Mouse (Mus musculus) liver, embryonic 12.5 days (tissue): ENCODE results near the gene Map2k5. TPM values are rescaled to one million over a fixed set of nuclear protein-coding genes. Genes with fewer than 3 reads are reported as not detected.

Source experiments
- ATAC-seq: fragments of 200-750 bp; cut with Nextera tagmentation; 2 replicates; pipeline ENCODE4 v1.8.0; 2017; ENCODE audit warnings: moderate number of reproducible peaks, mild to moderate bottlenecking, moderate library complexity
- H3K27ac ChIP-seq: fragments of 300-500 bp; sonication (generic); 2 replicates; pipeline ENCODE4 v1.5.1; 2016; ENCODE audit warnings: mild to moderate bottlenecking
- H3K27me3 ChIP-seq: fragments of 300-500 bp; sonication (generic); replicated peaks from 2 replicates; pipeline ENCODE4 v1.6.1; 2016; ENCODE audit warnings: mild to moderate bottlenecking, moderate library complexity
- H3K36me3 ChIP-seq: fragments of 300-500 bp; sonication (generic); 2 replicates; pipeline ENCODE4 v1.6.1; 2016; ENCODE audit warnings: mild to moderate bottlenecking, moderate library complexity
- H3K4me1 ChIP-seq: fragments of 300-500 bp; sonication (generic); 2 replicates; pipeline ENCODE4 v1.6.1; 2016
- H3K4me2 ChIP-seq: fragments of 300-500 bp; sonication (generic); 2 replicates; pipeline ENCODE4 v1.6.1; 2016; ENCODE audit warnings: mild to moderate bottlenecking, moderate library complexity
- H3K4me3 ChIP-seq: fragments of 300-500 bp; sonication (generic); 2 replicates; pipeline ENCODE4 v1.5.1; 2016; ENCODE audit warnings: mild to moderate bottlenecking, moderate library complexity
- H3K9ac ChIP-seq: fragments of 300-500 bp; sonication (generic); 2 replicates; pipeline ENCODE4 v1.6.1; 2016; ENCODE audit warnings: mild to moderate bottlenecking, moderate library complexity
- H3K9me3 ChIP-seq: fragments of 300-500 bp; sonication (generic); replicated peaks from 2 replicates; pipeline ENCODE4 v1.6.1; 2016; ENCODE audit warnings: mild to moderate bottlenecking, moderate library complexity
- WGBS: fragments of 180-500 bp; shearing (Covaris S2); methylation state at CpG from one replicate; pipeline ENCODE4 v1.1.7; 2016; ENCODE audit not compliant: insufficient replicate concordance; 5-methylcytosine and 5-hydroxymethylcytosine counted together
- polyA plus RNA-seq: library from polyadenylated mRNA; unstranded; fragments of >200 nt; fragmentation: Nextera tagmentation; extraction: Ambion mirVana; gene quantifications from 2 replicates; pipeline ENCODE4 v1.2.1, GENCODE M21; 2016

Map2k5 gene
- polyA plus RNA-seq, 1 experiment from 2014 or later: 16.7 TPM

- H3K9me3 ChIP-seq: no peaks in the 10 kb centered on the region
- ATAC-seq: no peak
- H3K27me3 ChIP-seq: peaks cover 100% of the 10 kb centered on the region
- 1% methylated on average over 100 of the region's 108 CpGs for WGBS
- H3K4me1 ChIP-seq: peaks cover 36% of the 10 kb centered on the region
- no peak within 1 kb of the TSS for H3K27ac ChIP-seq
- peak within 1 kb of the TSS; percentile 64 for H3K4me2 ChIP-seq
- no peaks in the 10 kb centered on the region for H3K36me3 ChIP-seq
- no peak within 1 kb of the TSS for H3K9ac ChIP-seq
- peak within 1 kb of the TSS; percentile 46 for H3K4me3 ChIP-seq
These were observed 229.0 kb downstream of the Map2k5 start, which contains the start of gene Skor1 for GRCm38 (mm10) chr9:63148410-63149371. Skor1 (minus strand) TSS chr9:63148961.

GRCm38 (mm10) chr9:63147786-63148409, 229.8 kb downstream of the Map2k5 start:
- Histone ChIP-seq H3K9ac (no peak overlapping the region), H3K9me3 (no peaks in the 10 kb centered on the region), H3K4me3 (no peak overlapping the region), H3K27ac (no peak overlapping the region), H3K4me1 (peaks cover 36% of the 10 kb centered on the region), H3K36me3 (no peaks in the 10 kb centered on the region), H3K27me3 (peaks cover 100% of the 10 kb centered on the region), H3K4me2 (no peak overlapping the region)
- no peak for ATAC-seq
- WGBS: 4% methylated on average over 14 of the region's 14 CpGs

- 2% methylated on average over 9 of the region's 9 CpGs for WGBS
- H3K4me1 ChIP-seq: peaks cover 36% of the 10 kb centered on the region
These were observed 230.4 kb downstream of the Map2k5 start for GRCm38 (mm10) chr9:63147296-63147695.

GRCm38 (mm10) chr9:63146856-63147274, 230.8 kb downstream of the Map2k5 start:
- Histone ChIP-seq H3K4me1 (peaks cover 36% of the 10 kb centered on the region), H3K4me2 (peak overlapping the region; percentile 40)

More at GRCm38 (mm10) chr9:63147296-63147695, 230.4 kb downstream of the Map2k5 start:
- peaks cover 100% of the 10 kb centered on the region for H3K27me3 ChIP-seq
- ATAC-seq: no peak
- H3K4me3 ChIP-seq: no peak overlapping the region
- H3K9me3 ChIP-seq: no peaks in the 10 kb centered on the region
- no peak overlapping the region for H3K4me2 ChIP-seq
- H3K27ac ChIP-seq: no peak overlapping the region
- no peak overlapping the region for H3K9ac ChIP-seq
- no peaks in the 10 kb centered on the region for H3K36me3 ChIP-seq

GRCm38 (mm10) chr9:63146126-63146855, 231.4 kb downstream of the Map2k5 start:
- H3K4me1 ChIP-seq: peaks cover 36% of the 10 kb centered on the region
- no peak for ATAC-seq
- no peaks in the 10 kb centered on the region for H3K9me3 ChIP-seq
- no peak overlapping the region for H3K9ac ChIP-seq
- H3K27ac ChIP-seq: no peak overlapping the region
- WGBS: 2% methylated on average over 46 of the region's 46 CpGs
- H3K4me2 ChIP-seq: peak overlapping the region; percentile 40
- H3K4me3 ChIP-seq: peak overlapping the region; percentile 23; the same call in 1 of the 2 replicates
- H3K36me3 ChIP-seq: no peaks in the 10 kb centered on the region
- H3K27me3 ChIP-seq: peaks cover 100% of the 10 kb centered on the region

More at GRCm38 (mm10) chr9:63146856-63147274, 230.8 kb downstream of the Map2k5 start:
- Histone ChIP-seq H3K9ac (no peak overlapping the region), H3K27ac (no peak overlapping the region), H3K27me3 (peaks cover 100% of the 10 kb centered on the region), H3K9me3 (no peaks in the 10 kb centered on the region), H3K4me3 (peak overlapping the region; percentile 23; the same call in 1 of the 2 replicates), H3K36me3 (no peaks in the 10 kb centered on the region)
- WGBS: 2% methylated on average over 20 of the region's 20 CpGs
- no peak for ATAC-seq

- ATAC-seq: no peak
- peak overlapping the region; percentile 23; the same call in 1 of the 2 replicates for H3K4me3 ChIP-seq
- H3K9me3 ChIP-seq: no peaks in the 10 kb centered on the region
- no peak overlapping the region for H3K27ac ChIP-seq
- H3K27me3 ChIP-seq: peaks cover 100% of the 10 kb centered on the region
- H3K4me1 ChIP-seq: peaks cover 36% of the 10 kb centered on the region
- no peak overlapping the region for H3K9ac ChIP-seq
- no peak overlapping the region for H3K4me2 ChIP-seq
- 2% methylated on average over 69 of the region's 73 CpGs for WGBS
- H3K36me3 ChIP-seq: no peaks in the 10 kb centered on the region
These were observed 232.2 kb downstream of the Map2k5 start for GRCm38 (mm10) chr9:63145249-63146125.

GRCm38 (mm10) chr9:63144502-63145248, 233.0 kb downstream of the Map2k5 start:
- no peak for ATAC-seq
- H3K27me3 ChIP-seq: peaks cover 100% of the 10 kb centered on the region
- no peaks in the 10 kb centered on the region for H3K36me3 ChIP-seq
- H3K9me3 ChIP-seq: no peaks in the 10 kb centered on the region
- no peak overlapping the region for H3K4me2 ChIP-seq
- H3K4me3 ChIP-seq: 0 out of 2 replicates have a peak overlapping the region, but pooled peaks have one; percentile 23
- peaks cover 36% of the 10 kb centered on the region for H3K4me1 ChIP-seq
- no peak overlapping the region for H3K27ac ChIP-seq
- WGBS: 3% methylated on average over 76 of the region's 80 CpGs
- H3K9ac ChIP-seq: no peak overlapping the region

GRCm38 (mm10) chr9:63143641-63144501, 233.8 kb downstream of the Map2k5 start:
- H3K4me2 ChIP-seq: no peak overlapping the region
- no peaks in the 10 kb centered on the region for H3K9me3 ChIP-seq
- H3K9ac ChIP-seq: no peak overlapping the region
- no peaks in the 10 kb centered on the region for H3K36me3 ChIP-seq
- H3K27ac ChIP-seq: no peak overlapping the region
- 2% methylated on average over 47 of the region's 47 CpGs for WGBS
- peaks cover 29% of the 10 kb centered on the region for H3K4me1 ChIP-seq
- no peak overlapping the region for H3K4me3 ChIP-seq
- peaks cover 100% of the 10 kb centered on the region for H3K27me3 ChIP-seq
- no peak for ATAC-seq

GRCm38 (mm10) chr9:63143227-63143626, 234.5 kb downstream of the Map2k5 start:
- H3K4me3 ChIP-seq: no peak overlapping the region
- no peak overlapping the region for H3K27ac ChIP-seq
- WGBS: 3% methylated on average over 25 of the region's 25 CpGs
- no peak for ATAC-seq
- no peak overlapping the region for H3K4me2 ChIP-seq
- H3K36me3 ChIP-seq: no peaks in the 10 kb centered on the region
- H3K9ac ChIP-seq: no peak overlapping the region
- H3K4me1 ChIP-seq: peaks cover 28% of the 10 kb centered on the region
- peaks cover 100% of the 10 kb centered on the region for H3K27me3 ChIP-seq
- H3K9me3 ChIP-seq: no peaks in the 10 kb centered on the region
